Mouse (Mus musculus) hindlimb bud, embryonic 11.5 days (tissue): ENCODE data around the gene Fam104a.

Source experiments
- DNase-seq: peaks from one replicate; pipeline ENCODE4 v3.0.0-alpha.2; 2012; ENCODE audit warnings: low read depth, low spot score; ENCODE audit errors: extremely low spot score

Gene Fam104a

GRCm38 (mm10) chr11:113683957-113684706 is at the start of gene Fam104a, which contains the start of gene D11Wsu47e:
Fam104a (minus strand) TSS chr11:113684155.
D11Wsu47e (plus strand) TSS chr11:113684412.
- peak; percentile 90 for DNase-seq

- DNase-seq = no peak
Measured at GRCm38 (mm10) chr11:113731945-113732612, 48.1 kb upstream of the Fam104a start.

GRCm38 (mm10) chr11:113730879-113731278 is 46.9 kb upstream of the Fam104a start:
- DNase-seq = no peak

GRCm38 (mm10) chr11:113729917-113730316 is 46.0 kb upstream of the Fam104a start:
- no peak for DNase-seq

GRCm38 (mm10) chr11:113729239-113729638 is 45.3 kb upstream of the Fam104a start:
- DNase-seq = no peak

- DNase-seq = no peak
Measured at GRCm38 (mm10) chr11:113727992-113728391, 44.0 kb upstream of the Fam104a start.

- no peak for DNase-seq
Measured at GRCm38 (mm10) chr11:113726994-113727888, 43.3 kb upstream of the Fam104a start.

- DNase-seq = no peak
Measured at GRCm38 (mm10) chr11:113725235-113726048, 41.5 kb upstream of the Fam104a start.

GRCm38 (mm10) chr11:113722405-113723090 is 38.6 kb upstream of the Fam104a start:
- DNase-seq = no peak

- no peak for DNase-seq
Measured at GRCm38 (mm10) chr11:113717767-113718424, 33.9 kb upstream of the Fam104a start.

- no peak for DNase-seq
Measured at GRCm38 (mm10) chr11:113716132-113716531, 32.2 kb upstream of the Fam104a start.

- no peak for DNase-seq
Measured at GRCm38 (mm10) chr11:113715078-113715674, 31.2 kb upstream of the Fam104a start.

GRCm38 (mm10) chr11:113711061-113711460 is 27.1 kb upstream of the Fam104a start:
- DNase-seq = no peak

- DNase-seq = peak; percentile 28
Measured at GRCm38 (mm10) chr11:113710257-113710777, 26.4 kb upstream of the Fam104a start.

- no peak for DNase-seq
Measured at GRCm38 (mm10) chr11:113709731-113710256, 25.8 kb upstream of the Fam104a start, which contains the start of gene Cpsf4l. Cpsf4l (minus strand) TSS chr11:113710017.

GRCm38 (mm10) chr11:113709272-113709671 is 25.3 kb upstream of the Fam104a start:
- DNase-seq = no peak

GRCm38 (mm10) chr11:113708629-113709213 is 24.8 kb upstream of the Fam104a start:
- no peak for DNase-seq
